Mouse (Mus musculus) stomach, embryonic 14.5 days (tissue): Measurements from ENCODE around the gene Gp9. TPM values are rescaled to one million over a fixed set of nuclear protein-coding genes. Genes with fewer than 3 reads are reported as not detected.

Experiments
- ATAC-seq: fragments of 200-750 bp; cut with Nextera tagmentation; 2 replicates; pipeline ENCODE4 v1.8.0; 2017; ENCODE audit warnings: low read depth, moderate TSS enrichment; ENCODE audit not compliant: insufficient number of reproducible peaks, insufficient read depth, low FRiP score
- H3K27ac ChIP-seq: fragments of 300-500 bp; sonication (generic); 2 replicates; pipeline ENCODE4 v1.5.1; 2014; ENCODE audit warnings: mild to moderate bottlenecking, low read length, moderate library complexity, mixed read lengths
- H3K27me3 ChIP-seq: fragments of 300-500 bp; sonication (generic); 2 replicates; pipeline ENCODE4 v1.6.1; 2014; ENCODE audit warnings: low read length, control low read depth, mixed read lengths; ENCODE audit not compliant: control insufficient read depth, insufficient read depth
- H3K36me3 ChIP-seq: fragments of 300-500 bp; sonication (generic); 2 replicates; pipeline ENCODE4 v1.6.1; 2014; ENCODE audit warnings: mild to moderate bottlenecking, control low read depth, low read length, moderate library complexity, mixed read lengths; ENCODE audit not compliant: control insufficient read depth, insufficient read depth
- H3K4me1 ChIP-seq: fragments of 300-500 bp; sonication (generic); 2 replicates; pipeline ENCODE4 v1.6.1; 2014; ENCODE audit warnings: low read length, control low read depth, mixed read lengths; ENCODE audit not compliant: control insufficient read depth, insufficient read depth
- H3K4me2 ChIP-seq: fragments of 300-500 bp; sonication (generic); replicated peaks from 2 replicates; pipeline ENCODE4 v1.6.1; 2014; ENCODE audit warnings: low read depth, low read length, control low read depth
- H3K4me3 ChIP-seq: fragments of 300-500 bp; sonication (generic); 2 replicates; pipeline ENCODE4 v1.5.1; 2014; ENCODE audit warnings: low read depth, low read length, control low read depth
- H3K9ac ChIP-seq: fragments of 300-500 bp; sonication (generic); replicated peaks from 2 replicates; pipeline ENCODE4 v1.6.1; 2014; ENCODE audit warnings: low read depth, mild to moderate bottlenecking, control low read depth, low read length, moderate library complexity, mixed read lengths
- H3K9me3 ChIP-seq: fragments of 300-500 bp; sonication (generic); 2 replicates; pipeline ENCODE4 v1.6.1; 2016; ENCODE audit warnings: low read depth, low read length, control low read depth; ENCODE audit not compliant: control insufficient read depth
- WGBS: fragments of 180-500 bp; shearing (Covaris S2); extraction: QIAGEN DNeasy Blood & Tissue Kit; methylation state at CpG from one replicate; pipeline ENCODE4 v1.1.7; 2014; 5-methylcytosine and 5-hydroxymethylcytosine counted together
- polyA plus RNA-seq: library from polyadenylated mRNA; unstranded; fragments of >200 nt; fragmentation: Nextera tagmentation; extraction: Ambion mirVana; gene quantifications from 2 replicates; pipeline ENCODE4 v1.2.1, GENCODE M21; 2014

Gene Gp9
- polyA plus RNA-seq, 1 experiment from 2014 or later, result 0.68 TPM

- Histone ChIP-seq H3K27me3 (no peaks in the 10 kb centered on the region), H3K4me1 (peaks cover 4% of the 10 kb centered on the region; the same call in 1 of the 2 replicates), H3K4me2 (no peak overlapping the region), H3K36me3 (no peaks in the 10 kb centered on the region), H3K27ac (no peak overlapping the region), H3K4me3 (no peak overlapping the region), H3K9ac (no peak overlapping the region), H3K9me3 (no peaks in the 10 kb centered on the region)
- whole genome bisulfite sequencing, result 20% methylated on average over 1 of the region's 1 CpGs
- no peak for ATAC-seq
Observed at GRCm38 (mm10) chr6:87745301-87745700, 32.6 kb upstream of the Gp9 start.

DNA sequence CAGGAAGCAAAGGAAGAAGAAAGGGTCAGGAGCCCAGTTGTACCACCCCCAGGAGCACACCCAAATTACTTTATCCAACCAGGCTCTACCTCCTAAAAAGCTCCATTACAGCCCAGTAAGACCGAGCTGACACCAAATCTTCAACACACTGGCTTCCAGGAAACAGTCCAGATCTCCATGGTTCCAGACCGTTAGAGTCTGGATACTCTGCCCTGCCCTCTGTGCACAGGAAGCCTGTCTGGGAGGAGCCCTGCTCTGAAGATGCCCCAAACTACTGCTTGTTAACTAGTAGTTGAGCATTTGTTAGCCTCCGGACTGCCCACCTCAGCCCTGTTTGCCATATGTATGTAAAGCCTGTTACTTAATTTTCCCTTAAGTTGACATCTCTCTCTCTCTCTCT is 31.8 kb upstream of the Gp9 start:
- WGBS, result 50% methylated on average over 3 of the region's 3 CpGs
- no peak overlapping the region for H3K4me2 ChIP-seq
- no peak overlapping the region for H3K9ac ChIP-seq
- no peak for ATAC-seq
- H3K4me3 ChIP-seq, result no peak overlapping the region
- H3K27me3 ChIP-seq, result no peaks in the 10 kb centered on the region
- no peak overlapping the region for H3K27ac ChIP-seq
- H3K36me3 ChIP-seq, result no peaks in the 10 kb centered on the region
- H3K4me1 ChIP-seq, result peaks cover 4% of the 10 kb centered on the region; the same call in 1 of the 2 replicates
- H3K9me3 ChIP-seq, result no peaks in the 10 kb centered on the region

- Histone ChIP-seq H3K4me2 (no peak overlapping the region), H3K4me3 (no peak overlapping the region), H3K9ac (no peak overlapping the region), H3K4me1 (peaks cover 4% of the 10 kb centered on the region; the same call in 1 of the 2 replicates), H3K27me3 (no peaks in the 10 kb centered on the region), H3K27ac (no peak overlapping the region), H3K36me3 (no peaks in the 10 kb centered on the region), H3K9me3 (no peaks in the 10 kb centered on the region)
- 56% methylated on average over 2 of the region's 2 CpGs for WGBS
- peak; percentile 62; the same call in 1 of the 2 replicates for ATAC-seq
Observed at GRCm38 (mm10) chr6:87746849-87747248, 31.0 kb upstream of the Gp9 start.

DNA sequence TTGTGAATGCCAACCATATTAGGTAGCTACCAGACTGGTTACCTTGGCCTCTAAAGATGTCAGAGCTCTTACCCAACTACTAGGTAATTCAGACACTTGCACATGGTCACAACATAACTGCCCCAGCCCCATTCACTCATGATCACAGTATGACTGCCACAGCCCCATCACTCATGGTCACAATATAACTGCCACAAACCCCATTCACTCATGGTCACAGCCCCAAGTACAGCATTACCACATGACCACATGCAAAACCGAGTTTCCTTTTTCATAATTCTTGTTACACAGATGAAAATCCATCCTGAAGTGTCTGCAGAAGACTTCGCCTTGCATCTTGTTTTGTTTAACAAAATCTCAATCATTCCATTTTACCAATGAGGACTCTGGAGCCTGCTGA is 29.8 kb upstream of the Gp9 start:
- Histone ChIP-seq H3K9ac (no peak overlapping the region), H3K4me3 (no peak overlapping the region), H3K4me1 (peaks cover 4% of the 10 kb centered on the region; the same call in 1 of the 2 replicates), H3K27me3 (no peaks in the 10 kb centered on the region), H3K9me3 (no peaks in the 10 kb centered on the region), H3K36me3 (no peaks in the 10 kb centered on the region), H3K4me2 (no peak overlapping the region), H3K27ac (no peak overlapping the region)
- ATAC-seq, result no peak
- WGBS, result 79% methylated on average over 2 of the region's 2 CpGs

GRCm38 (mm10) chr6:87748531-87748930 is 29.3 kb upstream of the Gp9 start:
- H3K27ac ChIP-seq, result no peak overlapping the region
- H3K4me1 ChIP-seq, result peaks cover 4% of the 10 kb centered on the region; the same call in 1 of the 2 replicates
- no peaks in the 10 kb centered on the region for H3K36me3 ChIP-seq
- no peak overlapping the region for H3K9ac ChIP-seq
- no peaks in the 10 kb centered on the region for H3K9me3 ChIP-seq
- H3K27me3 ChIP-seq, result no peaks in the 10 kb centered on the region
- H3K4me3 ChIP-seq, result no peak overlapping the region
- WGBS, result 80% methylated on average over 6 of the region's 6 CpGs
- no peak overlapping the region for H3K4me2 ChIP-seq
- ATAC-seq, result no peak

DNA sequence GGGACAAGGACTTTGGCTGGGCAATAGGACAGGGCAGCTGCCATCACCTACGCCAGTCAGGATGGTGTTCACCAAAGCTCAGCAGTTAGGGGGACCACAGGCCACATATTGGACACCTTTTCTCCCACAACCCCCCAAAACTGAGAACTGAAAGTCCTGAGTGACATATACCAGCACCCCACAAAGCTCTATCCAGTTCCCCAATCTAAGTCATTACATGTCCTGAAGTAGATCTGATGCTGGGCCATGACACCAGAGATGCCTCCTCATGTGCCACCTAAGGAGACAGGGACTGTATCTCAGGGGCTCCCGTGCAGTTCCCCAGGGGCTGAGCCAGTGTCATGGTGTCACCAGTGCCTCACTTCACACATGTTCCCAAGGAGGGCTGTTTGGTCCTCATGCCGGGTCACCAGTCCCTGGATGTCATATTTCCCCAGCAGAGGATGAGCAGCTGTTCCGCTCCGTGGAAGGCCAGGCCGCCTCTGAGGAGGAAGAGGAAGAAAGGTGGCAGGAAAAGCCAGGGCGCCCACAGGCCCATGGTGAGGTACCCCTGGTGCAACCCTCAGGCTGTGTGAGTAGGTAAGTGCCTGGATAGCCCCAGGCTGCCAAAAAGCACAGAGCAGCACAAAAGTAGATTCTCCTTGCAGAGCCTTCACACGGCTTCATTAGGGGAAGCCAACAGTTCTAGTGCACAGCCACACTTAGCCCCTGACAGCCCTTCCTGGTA is 27.5 kb upstream of the Gp9 start:
- no peak for ATAC-seq
- no peak overlapping the region for H3K4me2 ChIP-seq
- H3K4me3 ChIP-seq, result no peak overlapping the region
- H3K27ac ChIP-seq, result no peak overlapping the region
- H3K9me3 ChIP-seq, result no peaks in the 10 kb centered on the region
- 87% methylated on average over 8 of the region's 8 CpGs for WGBS
- no peaks in the 10 kb centered on the region for H3K27me3 ChIP-seq
- peaks cover 4% of the 10 kb centered on the region; the same call in 1 of the 2 replicates for H3K4me1 ChIP-seq
- no peak overlapping the region for H3K9ac ChIP-seq
- no peaks in the 10 kb centered on the region for H3K36me3 ChIP-seq

DNA sequence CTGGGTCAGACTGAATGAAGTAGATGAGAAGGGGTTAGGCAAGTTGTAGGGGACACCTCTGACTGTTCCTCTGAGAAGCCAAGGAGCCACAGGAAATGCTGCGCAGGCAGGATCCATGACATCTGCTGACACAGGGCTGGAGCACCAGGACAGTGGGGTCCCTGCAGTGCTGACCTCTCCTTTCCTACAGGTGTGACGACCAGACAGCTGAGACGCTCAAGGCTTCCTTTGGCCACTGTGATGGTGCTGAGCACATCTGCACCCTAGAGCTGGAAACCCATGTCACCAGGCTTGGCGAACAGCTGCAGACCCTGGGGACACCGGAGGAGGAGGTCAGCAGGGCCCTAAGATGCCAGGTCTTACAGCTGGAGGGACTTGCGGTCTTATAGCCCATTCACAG is 26.3 kb upstream of the Gp9 start:
- H3K4me2 ChIP-seq, result no peak overlapping the region
- H3K4me3 ChIP-seq, result no peak overlapping the region
- no peaks in the 10 kb centered on the region for H3K36me3 ChIP-seq
- no peak for ATAC-seq
- H3K9me3 ChIP-seq, result no peaks in the 10 kb centered on the region
- 88% methylated on average over 6 of the region's 6 CpGs for WGBS
- no peaks in the 10 kb centered on the region for H3K27me3 ChIP-seq
- H3K4me1 ChIP-seq, result peaks cover 4% of the 10 kb centered on the region; the same call in 1 of the 2 replicates
- no peak overlapping the region for H3K9ac ChIP-seq
- H3K27ac ChIP-seq, result no peak overlapping the region

DNA sequence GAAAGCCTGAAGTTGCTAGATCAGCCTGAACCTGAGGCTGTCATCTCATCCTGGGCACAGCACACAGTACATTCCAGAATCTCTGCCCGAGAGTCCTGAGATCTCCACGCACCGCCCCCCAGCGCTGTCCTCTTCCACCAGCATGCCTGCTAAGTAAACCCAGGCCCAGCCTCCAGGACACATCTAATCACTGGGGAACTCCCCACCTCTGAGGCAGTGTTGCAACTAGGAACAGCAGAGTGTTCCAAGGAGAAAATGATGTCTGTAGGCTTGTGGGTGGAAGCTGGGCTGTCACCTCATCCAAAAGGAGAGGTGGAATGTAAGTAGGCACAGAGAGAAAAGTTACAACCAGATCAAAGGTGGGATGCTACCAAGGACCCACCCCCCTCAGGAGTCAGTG is 22.7 kb upstream of the Gp9 start:
- no peak for ATAC-seq
- H3K4me3 ChIP-seq, result no peak overlapping the region
- no peaks in the 10 kb centered on the region for H3K9me3 ChIP-seq
- WGBS, result 84% methylated on average over 4 of the region's 4 CpGs
- H3K4me2 ChIP-seq, result no peak overlapping the region
- H3K36me3 ChIP-seq, result no peaks in the 10 kb centered on the region
- no peak overlapping the region for H3K9ac ChIP-seq
- no peak overlapping the region for H3K27ac ChIP-seq
- H3K4me1 ChIP-seq, result no peaks in the 10 kb centered on the region
- no peaks in the 10 kb centered on the region for H3K27me3 ChIP-seq

DNA sequence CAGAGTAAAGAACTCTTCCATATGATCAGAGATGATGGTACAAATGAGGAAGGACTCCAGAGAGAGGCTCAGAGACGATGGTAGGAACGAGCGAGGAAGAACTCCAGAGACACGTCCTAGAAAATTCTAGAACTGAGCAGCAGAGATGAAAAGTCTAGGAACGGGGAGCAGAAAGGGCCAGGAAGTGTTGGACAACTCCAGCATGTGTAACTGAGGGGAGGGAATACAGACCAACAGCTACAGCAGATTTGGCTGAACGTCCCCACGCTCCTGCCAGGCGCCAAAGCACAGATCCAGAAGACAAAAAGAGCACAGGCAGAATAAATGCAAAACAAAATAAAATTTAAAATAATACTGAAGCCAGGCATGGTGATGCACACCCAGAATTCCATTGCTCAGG is 21.0 kb upstream of the Gp9 start:
- 91% methylated on average over 8 of the region's 8 CpGs for WGBS
- Histone ChIP-seq H3K36me3 (no peaks in the 10 kb centered on the region), H3K27ac (no peak overlapping the region), H3K4me1 (no peaks in the 10 kb centered on the region), H3K27me3 (no peaks in the 10 kb centered on the region), H3K4me3 (no peak overlapping the region), H3K9ac (no peak overlapping the region), H3K4me2 (no peak overlapping the region), H3K9me3 (no peaks in the 10 kb centered on the region)
- ATAC-seq, result no peak
